8 mouse cellular contexts compared by ENCODE assay signal in genomic region chr11:3964416-3965172, GRCm38 (mm10). TPM values are rescaled to one million over a fixed set of nuclear protein-coding genes. Genes with fewer than 3 reads are reported as not detected.
DNase-seq lines count a peak whose midpoint lies in the region; ATAC-seq and TF ChIP-seq lines count a peak whose summit lies in the region.

No protein-coding gene starts in this region.

- ATAC-seq in embryonic facial prominence, embryonic 11.5 days (replicated peaks; ENCODE audit: insufficient number of reproducible peaks, low FRiP score, low TSS enrichment, low read depth): 0 out of 2 replicates have a peak, but pooled peaks have one; percentile 8
- ATAC-seq in intestine, postnatal 0 days: no peak
- no peak for ATAC-seq in neural tube, embryonic 14.5 days (ENCODE audit: low read depth)

- H3K27ac ChIP-seq in layer of hippocampus, adult 2 months: peak overlapping the region; percentile 98
- no peak overlapping the region for H3K27ac ChIP-seq in embryonic facial prominence, embryonic 11.5 days (replicated peaks; ENCODE audit: low read depth, low read length)
- peak overlapping the region; percentile 68 for H3K27ac ChIP-seq in intestine, postnatal 0 days (ENCODE audit: low read depth, low read length)
- no peak overlapping the region for H3K27ac ChIP-seq in neural tube, embryonic 14.5 days (ENCODE audit: low read depth, low read length)

- peak overlapping the region; percentile 85 for H3K9ac ChIP-seq in embryonic facial prominence, embryonic 11.5 days (replicated peaks; ENCODE audit: low read length)
- peak overlapping the region; percentile 59 for H3K9ac ChIP-seq in intestine, postnatal 0 days (ENCODE audit: low read depth, low read length)
- peak overlapping the region; percentile 58 for H3K9ac ChIP-seq in neural tube, embryonic 14.5 days (replicated peaks; ENCODE audit: low read depth, low read length)

- H3K4me1 ChIP-seq in embryonic facial prominence, embryonic 11.5 days (ENCODE audit: control insufficient read depth, insufficient read depth, low read length): no peaks in the 10 kb centered on the region
- peaks cover 3% of the 10 kb centered on the region; the same call in 1 of the 2 replicates for H3K4me1 ChIP-seq in intestine, postnatal 0 days (replicated peaks; ENCODE audit: control insufficient read depth, insufficient read depth, low read length)
- H3K4me1 ChIP-seq in neural tube, embryonic 14.5 days (ENCODE audit: control insufficient read depth, insufficient read depth, low read length): peaks cover 7% of the 10 kb centered on the region

- H3K27me3 ChIP-seq in embryonic facial prominence, embryonic 11.5 days (ENCODE audit: control insufficient read depth, insufficient read depth, low read length): no peaks in the 10 kb centered on the region
- no peaks in the 10 kb centered on the region for H3K27me3 ChIP-seq in intestine, postnatal 0 days (replicated peaks; ENCODE audit: control insufficient read depth, insufficient read depth, low read length)
- H3K27me3 ChIP-seq in neural tube, embryonic 14.5 days (ENCODE audit: control insufficient read depth, insufficient read depth, low read length): no peaks in the 10 kb centered on the region

- no peak for DNase-seq in layer of hippocampus, adult 2 months (ENCODE audit: low spot score in 2 of 2)
- DNase-seq in layer of hippocampus, postnatal 14 days (ENCODE audit: low spot score in 2 of 2): no peak
- DNase-seq in embryonic facial prominence, embryonic 11.5 days (ENCODE audit: low spot score): no peak
- no peak for DNase-seq in urinary bladder, postnatal 10 days (ENCODE audit: low spot score)
- DNase-seq in cerebellum, postnatal 4 days (ENCODE audit: low spot score in 2 of 2): no peak
- DNase-seq in thymus, postnatal 36 days: no peak

- 17% methylated on average over 11 of the region's 11 CpGs for WGBS in embryonic facial prominence, embryonic 11.5 days
- WGBS in intestine, postnatal 0 days: 11% methylated on average over 11 of the region's 11 CpGs
- WGBS in neural tube, embryonic 14.5 days: 16% methylated on average over 11 of the region's 11 CpGs

- no peak for TF ChIP-seq CTCF in layer of hippocampus, adult 2 months (conservative IDR thresholded peaks at IDR 0.05)
- TF ChIP-seq CTCF in intestine, postnatal 0 days (IDR thresholded peaks at IDR 0.05; ENCODE audit: low read depth): no peak

- H3K4me3 ChIP-seq in layer of hippocampus, adult 2 months: peak overlapping the region; percentile 90
- peak overlapping the region; percentile 81 for H3K4me3 ChIP-seq in embryonic facial prominence, embryonic 11.5 days (ENCODE audit: low read depth, low read length)
- peak overlapping the region; percentile 64 for H3K4me3 ChIP-seq in intestine, postnatal 0 days (ENCODE audit: low read depth, low read length)
- H3K4me3 ChIP-seq in neural tube, embryonic 14.5 days (ENCODE audit: low read depth, low read length): peak overlapping the region; percentile 71

- no peaks in the 10 kb centered on the region for H3K9me3 ChIP-seq in embryonic facial prominence, embryonic 11.5 days (replicated peaks; ENCODE audit: control insufficient read depth, low read length)
- H3K9me3 ChIP-seq in intestine, postnatal 0 days (ENCODE audit: control insufficient read depth): no peaks in the 10 kb centered on the region
- H3K9me3 ChIP-seq in neural tube, embryonic 14.5 days (ENCODE audit: control insufficient read depth, low read length): no peaks in the 10 kb centered on the region

- no peaks in the 10 kb centered on the region; the same call in 1 of the 2 replicates for H3K36me3 ChIP-seq in embryonic facial prominence, embryonic 11.5 days (replicated peaks; ENCODE audit: control insufficient read depth, insufficient read depth, low read depth, low read length)
- peaks cover 11% of the 10 kb centered on the region; the same call in 1 of the 2 replicates for H3K36me3 ChIP-seq in intestine, postnatal 0 days (ENCODE audit: control insufficient read depth, insufficient read depth)
- H3K36me3 ChIP-seq in neural tube, embryonic 14.5 days (ENCODE audit: control insufficient read depth, insufficient read depth, low read length): peaks cover 8% of the 10 kb centered on the region; the same call in 1 of the 2 replicates

- H3K4me2 ChIP-seq in embryonic facial prominence, embryonic 11.5 days (ENCODE audit: low read depth, low read length): peak overlapping the region; percentile 40
- H3K4me2 ChIP-seq in intestine, postnatal 0 days (replicated peaks; ENCODE audit: low read depth): peak overlapping the region; percentile 77
- peak overlapping the region; percentile 69 for H3K4me2 ChIP-seq in neural tube, embryonic 14.5 days (ENCODE audit: low read depth, low read length)

RNA-seq across cellular contexts. Expression of gene Pes1, which starts 0.8 kb away (rescaled TPM):
- 10 to 100 TPM; 34.8 to 40.5 TPM for total RNA-seq in layer of hippocampus, adult 2 months (2021)
- 10 to 100 TPM; 39.6 to 40.9 TPM for total RNA-seq in layer of hippocampus, postnatal 14 days (2021)
- polyA plus RNA-seq in embryonic facial prominence, embryonic 11.5 days (2014; fragmentation: Nextera tagmentation; extraction: Ambion mirVana): 78.9 and 81.2 TPM in 2 replicates
- polyA plus RNA-seq in intestine, postnatal 0 days (2015; fragmentation: Nextera tagmentation; extraction: Ambion mirVana): 27.6 and 31.8 TPM in 2 replicates
- 42.4 and 49.5 TPM in 2 replicates for polyA plus RNA-seq in neural tube, embryonic 14.5 days (2014; fragmentation: Nextera tagmentation; extraction: Ambion mirVana)

RNA-seq across cellular contexts. Expression of gene 4930556J24Rik, which starts 12.0 kb away (rescaled TPM):
- total RNA-seq in layer of hippocampus, adult 2 months (2021): not detected
- not detected for total RNA-seq in layer of hippocampus, postnatal 14 days (2021)
- 0.18 TPM in 1 of 2 replicates, not detected in the other for polyA plus RNA-seq in embryonic facial prominence, embryonic 11.5 days (2014; fragmentation: Nextera tagmentation; extraction: Ambion mirVana)
- 0.13 and 0.16 TPM in 2 replicates for polyA plus RNA-seq in intestine, postnatal 0 days (2015; fragmentation: Nextera tagmentation; extraction: Ambion mirVana)
- 0.23 TPM in 1 of 2 replicates, not detected in the other for polyA plus RNA-seq in neural tube, embryonic 14.5 days (2014; fragmentation: Nextera tagmentation; extraction: Ambion mirVana)

RNA-seq across cellular contexts. Expression of gene Gal3st1, which starts 18.8 kb away (rescaled TPM):
- total RNA-seq in layer of hippocampus, adult 2 months (2021): 1 to 10 TPM; 8.5 to 9.8 TPM
- total RNA-seq in layer of hippocampus, postnatal 14 days (2021): 10 to 100 TPM; 20.4 to 23.0 TPM
- polyA plus RNA-seq in embryonic facial prominence, embryonic 11.5 days (2014; fragmentation: Nextera tagmentation; extraction: Ambion mirVana): 0.63 and 0.99 TPM in 2 replicates
- 30.4 and 30.6 TPM in 2 replicates for polyA plus RNA-seq in intestine, postnatal 0 days (2015; fragmentation: Nextera tagmentation; extraction: Ambion mirVana)
- polyA plus RNA-seq in neural tube, embryonic 14.5 days (2014; fragmentation: Nextera tagmentation; extraction: Ambion mirVana): 6.2 and 6.7 TPM in 2 replicates

RNA-seq across cellular contexts. Expression of gene Tcn2, which starts 32.6 kb away (rescaled TPM):
- total RNA-seq in layer of hippocampus, adult 2 months (2021): 10 to 100 TPM; 18.5 to 19.4 TPM
- total RNA-seq in layer of hippocampus, postnatal 14 days (2021): 10 to 100 TPM; 17.6 to 20.3 TPM
- polyA plus RNA-seq in embryonic facial prominence, embryonic 11.5 days (2014; fragmentation: Nextera tagmentation; extraction: Ambion mirVana): 31.0 and 33.8 TPM in 2 replicates
- 283 and 305 TPM in 2 replicates for polyA plus RNA-seq in intestine, postnatal 0 days (2015; fragmentation: Nextera tagmentation; extraction: Ambion mirVana)
- 15.4 and 30.9 TPM in 2 replicates for polyA plus RNA-seq in neural tube, embryonic 14.5 days (2014; fragmentation: Nextera tagmentation; extraction: Ambion mirVana)

RNA-seq across cellular contexts. Expression of gene Slc35e4, which starts 50.1 kb away (rescaled TPM):
- 10 to 100 TPM; 16.9 TPM for total RNA-seq in layer of hippocampus, adult 2 months (2021)
- 10 to 100 TPM; 21.9 to 22.3 TPM for total RNA-seq in layer of hippocampus, postnatal 14 days (2021)
- 2.0 and 2.1 TPM in 2 replicates for polyA plus RNA-seq in embryonic facial prominence, embryonic 11.5 days (2014; fragmentation: Nextera tagmentation; extraction: Ambion mirVana)
- 2.1 and 2.2 TPM in 2 replicates for polyA plus RNA-seq in intestine, postnatal 0 days (2015; fragmentation: Nextera tagmentation; extraction: Ambion mirVana)
- polyA plus RNA-seq in neural tube, embryonic 14.5 days (2014; fragmentation: Nextera tagmentation; extraction: Ambion mirVana): 11.6 and 13.6 TPM in 2 replicates

Comparison
In these comparisons a context has a peak if more than half of its experiments do, and no peak if none do; other contexts are left out.
1. H3K27ac ChIP-seq: peak in layer of hippocampus, adult 2 months (single experiment) and intestine, postnatal 0 days (single experiment); none in embryonic facial prominence, embryonic 11.5 days (single experiment) and neural tube, embryonic 14.5 days (single experiment).
2. Peak in every context shown above with its lines, with median percentiles within 50 percentile points of each other: H3K4me3 ChIP-seq, H3K4me2 ChIP-seq and H3K9ac ChIP-seq.